Mouse (Mus musculus): ENCODE results near the gene Nbl1. TPM values are rescaled to one million over a fixed set of nuclear protein-coding genes. Genes with fewer than 3 reads are reported as not detected.

Gene Nbl1
- 10 to 100 TPM; 77.4 to 93.7 TPM for total RNA-seq (2021)
- long read RNA-seq, experiment 1, transcript Nbl1-201 (4 exons, 1,793 nt): major isoform, 60 of 106 reads
- long read RNA-seq, experiment 1, partial matches to known transcripts: 12 of 106 reads
- long read RNA-seq, experiment 1, other reads (novel, unspliced or antisense): 34 of 106 reads
- long read RNA-seq, experiment 2, transcript Nbl1-201 (4 exons, 1,793 nt): major isoform, 79 of 141 reads
- long read RNA-seq, experiment 2, partial matches to known transcripts: 7 of 141 reads
- long read RNA-seq, experiment 2, other reads (novel, unspliced or antisense): 55 of 141 reads

DNA sequence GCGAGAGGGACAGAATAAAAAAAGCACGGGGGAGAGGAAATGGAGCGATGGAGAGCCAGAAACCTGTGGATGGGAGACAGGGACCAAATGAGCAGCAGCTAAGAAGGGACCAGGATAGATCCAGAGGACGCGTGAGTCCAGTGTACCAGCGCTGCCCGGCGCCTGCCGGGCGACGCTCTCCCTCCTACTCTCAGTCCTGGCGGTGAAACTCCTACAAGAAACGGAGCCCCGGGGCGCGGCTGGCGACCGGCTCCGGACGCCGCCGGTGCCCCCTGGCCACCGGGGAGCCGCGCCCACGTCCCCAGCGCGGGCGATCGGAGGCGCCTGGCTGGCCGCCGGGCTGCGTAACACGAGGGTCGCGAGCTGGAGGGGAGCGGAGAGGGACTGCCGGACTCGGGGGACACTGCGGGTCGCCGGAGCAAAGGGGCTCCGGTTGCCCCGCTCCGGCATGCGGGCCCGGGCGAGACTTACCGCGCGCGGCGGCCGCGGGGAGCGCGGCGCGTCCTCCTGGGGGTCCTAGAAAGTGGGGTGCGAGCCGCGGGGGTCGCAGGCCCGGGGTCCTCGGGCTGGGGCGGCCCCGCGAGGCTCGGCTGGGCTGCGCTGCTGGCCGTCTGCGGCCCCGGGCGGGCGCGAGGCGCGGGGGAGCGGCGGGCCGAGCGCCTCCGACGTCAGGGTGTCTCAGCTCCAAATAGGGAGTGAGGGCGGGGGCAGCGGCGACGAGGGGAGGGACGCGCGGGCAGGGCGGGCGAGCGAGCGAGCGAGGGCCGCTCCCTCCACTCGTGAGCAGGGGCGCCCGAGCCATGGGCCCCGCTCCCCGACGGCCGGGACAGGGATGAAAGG, at the start of gene Nbl1:
Gene Nbl1, minus strand, starts transcription at position 638 of the 840 bp plus-strand sequence.
- no peak for DNase-seq (ENCODE audit: low spot score in 2 of 2)

DNA sequence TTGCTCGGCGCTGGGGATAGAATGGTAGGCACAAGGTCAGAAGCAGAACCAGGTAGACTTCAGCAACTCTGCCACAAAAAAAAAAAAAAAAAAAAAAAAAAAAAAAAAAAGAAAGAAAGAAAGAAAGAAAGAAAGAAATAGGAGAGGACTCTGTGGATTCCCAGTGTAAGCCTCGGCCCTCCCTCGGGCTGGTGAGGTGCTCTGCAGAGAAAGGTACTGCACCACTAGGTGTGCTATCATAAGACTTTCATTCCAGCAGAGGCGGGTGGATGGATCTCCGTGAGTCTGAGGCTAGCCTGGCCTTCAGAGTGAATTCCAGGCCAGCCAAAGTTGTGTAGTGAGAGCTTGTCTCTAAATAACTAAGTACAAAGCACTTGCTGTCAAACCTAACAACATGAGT, 49.0 kb upstream of the Nbl1 start:
- no peak for DNase-seq (ENCODE audit: low spot score in 2 of 2)

DNA sequence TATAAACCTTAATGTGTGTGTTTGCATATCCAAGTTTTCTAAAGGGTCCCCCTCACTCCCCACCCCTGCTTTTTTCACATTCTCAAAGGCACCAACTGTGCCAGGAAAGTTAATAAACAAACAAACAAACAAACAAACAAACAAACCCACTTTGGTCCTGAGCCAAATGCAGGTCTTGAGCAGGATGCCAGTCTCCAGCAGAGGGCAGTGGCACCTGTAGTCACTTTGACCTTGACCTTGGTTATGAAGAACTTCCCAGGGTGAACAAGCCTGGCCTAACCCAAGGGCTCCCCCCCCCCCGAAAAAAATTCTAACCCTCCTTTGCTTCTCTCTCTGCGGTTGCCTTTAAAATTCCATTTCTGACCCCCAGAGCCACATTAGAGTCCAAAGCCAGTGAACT, 47.5 kb upstream of the Nbl1 start:
- DNase-seq (ENCODE audit: low spot score in 2 of 2): no peak

DNA sequence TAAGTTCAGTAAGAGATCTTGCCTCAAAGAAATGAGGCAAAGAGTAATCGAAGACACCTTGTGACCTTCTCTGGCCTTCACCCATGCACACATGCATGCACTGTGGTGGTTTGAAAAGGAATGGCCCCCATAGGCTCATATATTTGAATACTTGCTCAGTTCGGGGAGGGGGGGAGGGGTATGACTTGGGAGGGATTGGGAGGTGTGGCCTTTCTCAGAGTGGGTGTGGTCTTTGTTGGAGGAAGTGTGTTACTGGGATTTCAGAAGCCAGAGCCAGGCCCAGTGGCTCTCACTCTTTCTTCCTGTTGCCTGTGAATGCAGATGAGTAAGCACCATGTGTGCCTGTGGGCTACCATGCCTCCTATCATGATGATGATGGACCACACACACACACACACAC, 43.2 kb upstream of the Nbl1 start:
- DNase-seq (ENCODE audit: low spot score in 2 of 2): no peak

DNA sequence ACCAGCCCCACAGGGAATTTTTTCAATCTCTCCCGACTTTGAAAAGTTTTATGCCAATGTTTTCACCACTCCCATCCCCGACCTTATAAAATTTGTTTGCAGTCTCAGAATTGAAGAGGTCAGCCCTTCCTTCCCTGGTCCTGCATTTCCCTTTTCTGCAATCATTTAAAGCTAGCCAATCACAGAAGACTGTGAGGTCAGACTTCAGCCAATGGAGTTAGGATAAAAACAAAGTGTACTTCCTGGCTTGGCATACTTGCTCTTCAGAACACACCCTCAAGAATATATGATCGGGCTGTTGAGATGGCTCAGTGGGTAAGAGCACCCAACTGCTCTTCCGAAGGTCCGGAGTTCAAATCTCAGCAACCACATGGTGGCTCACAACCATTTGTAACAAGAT, 40.3 kb upstream of the Nbl1 start:
- no peak for DNase-seq (ENCODE audit: low spot score in 2 of 2)

DNA sequence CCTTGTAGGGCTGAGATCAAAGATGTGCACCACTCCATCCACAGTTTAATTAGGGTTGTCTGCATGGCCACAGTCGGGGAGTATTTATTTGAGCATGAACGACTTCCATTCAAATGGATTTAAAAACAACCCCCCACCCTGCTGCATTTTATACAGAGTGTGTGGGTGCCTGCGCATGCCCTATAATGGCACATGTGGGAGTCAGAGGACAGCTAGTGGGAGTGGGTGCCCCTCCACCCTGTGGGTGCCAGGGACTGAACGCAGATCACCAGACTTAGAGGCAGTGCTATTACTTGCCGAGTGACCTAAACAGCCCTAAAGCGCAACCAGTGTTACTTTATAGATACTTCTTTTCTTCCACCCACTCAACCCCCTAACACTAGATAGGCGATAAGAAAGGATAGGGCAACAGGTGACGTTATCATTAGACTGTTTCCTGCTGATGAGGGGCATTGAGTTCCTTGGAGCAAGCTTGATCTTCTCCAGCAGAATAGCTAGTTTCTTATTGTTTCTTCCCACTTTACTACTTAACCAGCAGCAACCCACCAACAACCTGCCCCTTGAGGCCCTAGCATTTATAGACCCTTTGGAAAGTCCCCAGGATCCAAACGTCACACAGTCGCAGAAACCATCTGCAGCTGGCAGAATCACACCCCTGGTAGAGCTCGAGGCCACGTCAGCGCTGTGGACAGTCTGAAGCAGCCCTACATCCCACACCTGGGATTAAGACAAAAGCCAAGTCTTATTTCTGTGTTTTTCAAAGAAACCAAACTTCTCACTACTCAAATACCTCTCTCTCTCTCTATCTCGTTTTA, 39.3 kb upstream of the Nbl1 start:
- DNase-seq (ENCODE audit: low spot score in 2 of 2): no peak

DNA sequence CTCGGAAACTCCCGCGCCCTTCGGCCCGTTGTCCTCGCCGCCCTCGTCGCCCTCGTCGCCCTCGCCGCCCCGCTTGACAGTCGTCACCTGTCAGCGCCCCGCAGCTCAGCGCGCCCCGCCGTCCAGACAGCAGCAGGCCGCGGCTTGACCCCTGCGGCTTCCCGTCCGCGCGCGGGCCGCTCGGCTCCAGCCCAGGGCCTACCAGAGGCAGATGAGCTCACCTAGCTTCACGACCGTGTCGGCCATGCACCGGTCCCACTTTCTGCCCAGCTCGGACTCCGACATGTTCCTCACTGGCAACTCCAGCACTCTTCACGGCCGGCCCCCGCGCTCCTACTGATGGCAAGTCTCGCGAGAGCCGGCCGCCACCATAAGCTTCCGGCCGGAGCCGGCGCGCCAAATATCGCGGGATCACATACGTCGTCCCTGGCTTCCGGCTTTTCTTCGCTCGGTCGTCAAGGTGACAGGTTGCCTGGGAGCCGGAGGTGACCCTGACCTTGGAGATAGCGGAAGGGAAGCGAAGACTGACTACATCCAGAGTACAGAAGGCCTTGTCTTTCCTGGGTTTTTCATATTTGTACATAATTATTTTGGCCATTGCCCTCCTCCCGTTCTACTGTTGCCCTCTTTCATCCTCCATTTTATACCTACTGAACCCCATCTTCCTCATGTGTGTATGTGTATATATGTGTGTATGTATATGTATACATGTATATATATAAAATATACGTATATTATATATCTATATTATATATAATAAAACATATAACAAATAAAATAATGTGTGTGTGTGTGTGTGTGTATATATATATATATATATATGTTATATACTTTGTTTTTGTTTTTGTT, 38.1 kb upstream of the Nbl1 start, which contains the start of gene Minos1:
Gene Minos1, minus strand, starts transcription at position 413 of the 849 bp plus-strand sequence.
- DNase-seq (ENCODE audit: low spot score in 2 of 2): peak; percentile 96 to 98

DNA sequence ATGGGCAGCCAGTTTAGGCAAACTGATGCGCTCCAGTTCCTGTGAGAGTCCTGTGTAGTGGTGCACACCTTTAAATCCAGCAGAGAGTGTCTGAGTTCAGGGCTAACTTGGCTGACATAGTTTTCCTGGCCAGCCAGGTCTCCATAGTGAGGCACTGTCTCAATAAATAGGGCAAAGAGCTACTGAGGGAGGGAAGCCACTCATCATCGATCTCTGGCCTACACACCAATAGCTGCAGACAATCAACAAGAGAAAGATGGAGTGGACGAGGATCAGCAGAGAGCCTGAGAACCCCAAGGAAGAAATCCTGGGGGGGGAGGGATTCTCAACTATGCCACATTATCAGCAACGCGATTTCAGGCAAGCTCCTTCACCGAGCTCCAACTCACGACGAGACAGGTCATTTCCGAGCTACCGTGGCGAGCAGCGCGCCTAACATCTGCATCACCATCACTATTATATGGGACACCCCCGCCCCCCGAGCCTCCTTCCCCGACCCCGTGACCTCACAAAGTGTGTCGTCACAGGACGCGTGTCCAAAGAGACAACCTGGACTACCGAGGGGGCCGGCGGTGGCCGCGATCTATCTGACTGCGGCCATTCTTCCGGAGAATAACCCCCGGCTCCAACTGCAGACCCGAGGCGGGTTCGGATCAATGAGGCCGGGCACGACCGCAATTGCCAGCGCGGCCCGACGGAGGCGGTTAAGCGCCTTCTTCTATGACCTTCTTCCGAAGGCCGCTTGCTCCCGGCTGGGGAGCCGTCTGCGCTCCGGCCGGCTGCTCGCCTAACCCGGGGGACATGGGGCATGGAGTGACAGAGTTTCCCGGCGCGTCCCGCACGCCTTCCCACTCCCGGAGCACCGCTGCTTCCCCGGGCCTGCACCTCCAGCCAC, 37.3 kb upstream of the Nbl1 start:
- peak; percentile 14 to 19 for DNase-seq (ENCODE audit: low spot score in 2 of 2)

DNA sequence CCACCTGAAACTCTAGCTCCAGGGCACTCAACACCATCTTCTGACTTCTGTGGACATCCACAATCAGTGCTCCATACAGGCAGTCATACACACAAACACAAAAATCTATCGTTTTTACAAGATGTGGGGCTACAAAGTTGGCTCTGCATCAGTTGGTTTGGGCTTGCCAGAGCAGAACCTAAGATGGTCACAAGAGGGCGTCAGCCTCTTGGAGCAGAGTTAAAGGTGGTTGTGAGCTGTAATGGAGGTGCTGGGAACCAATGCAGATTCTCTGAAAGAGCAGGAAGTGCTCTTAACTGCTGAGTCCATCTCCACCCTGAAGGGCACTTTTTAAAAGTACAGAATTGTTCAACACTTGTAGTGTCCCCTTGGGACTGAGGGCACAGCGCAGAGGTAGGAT, 33.7 kb upstream of the Nbl1 start:
- no peak for DNase-seq (ENCODE audit: low spot score in 2 of 2)

DNA sequence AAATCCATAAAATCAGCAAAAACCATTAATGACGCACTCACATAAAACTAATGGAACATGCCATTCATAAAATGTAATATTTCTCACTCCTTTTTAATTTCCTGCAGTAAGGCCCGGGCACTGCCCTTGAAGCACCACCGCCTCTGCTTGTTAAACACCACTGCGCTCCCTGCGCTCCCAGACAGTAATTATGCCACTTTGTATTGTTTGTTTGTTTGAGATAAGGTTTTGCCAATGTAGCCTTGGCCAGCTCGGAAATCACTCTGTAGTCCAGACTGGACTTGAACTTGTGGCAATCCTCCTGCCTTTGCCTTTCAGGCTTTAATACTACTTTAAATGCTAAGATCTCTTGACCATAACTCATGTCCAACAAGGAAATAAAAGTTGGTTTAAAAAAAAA, 32.1 kb upstream of the Nbl1 start:
- no peak for DNase-seq (ENCODE audit: low spot score in 2 of 2)

DNA sequence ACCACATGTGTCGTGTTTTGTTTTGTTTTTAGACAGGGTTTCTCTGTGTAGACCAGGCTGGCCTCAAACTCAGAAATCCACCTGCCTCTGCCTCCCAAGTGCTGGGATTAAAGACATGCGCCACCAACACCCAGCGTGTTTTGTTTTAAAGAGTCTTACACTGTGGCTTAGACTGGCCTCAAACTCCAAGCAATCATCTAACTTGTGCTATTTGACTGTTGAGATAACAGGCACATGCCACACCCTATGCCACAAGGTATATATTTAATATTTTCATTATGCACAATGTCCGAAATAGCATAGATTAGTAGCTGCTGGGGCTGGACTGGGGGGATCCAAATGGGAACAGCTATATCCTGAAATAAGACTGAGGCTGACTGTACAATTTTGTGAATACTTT, 29.8 kb upstream of the Nbl1 start:
- no peak for DNase-seq (ENCODE audit: low spot score in 2 of 2)

DNA sequence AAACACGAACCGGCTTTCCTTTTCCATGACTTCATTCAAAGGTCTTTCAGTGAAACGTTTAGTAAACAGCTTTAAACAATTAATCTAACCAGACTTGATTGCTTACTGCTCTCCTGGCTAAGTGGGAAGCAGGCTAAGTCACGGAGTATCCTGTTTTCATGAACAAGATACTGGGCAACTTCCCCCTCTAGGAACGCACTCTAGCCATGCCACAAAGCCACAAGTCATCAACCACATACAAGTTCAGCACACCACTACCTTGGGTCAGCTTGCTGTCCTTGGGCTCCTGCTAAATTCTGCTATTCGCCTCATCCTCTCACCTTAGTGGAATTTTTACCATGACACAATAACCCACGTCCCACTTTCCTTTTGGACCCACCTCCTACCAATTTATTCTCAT, 28.2 kb upstream of the Nbl1 start:
- no peak for DNase-seq (ENCODE audit: low spot score in 2 of 2)

DNA sequence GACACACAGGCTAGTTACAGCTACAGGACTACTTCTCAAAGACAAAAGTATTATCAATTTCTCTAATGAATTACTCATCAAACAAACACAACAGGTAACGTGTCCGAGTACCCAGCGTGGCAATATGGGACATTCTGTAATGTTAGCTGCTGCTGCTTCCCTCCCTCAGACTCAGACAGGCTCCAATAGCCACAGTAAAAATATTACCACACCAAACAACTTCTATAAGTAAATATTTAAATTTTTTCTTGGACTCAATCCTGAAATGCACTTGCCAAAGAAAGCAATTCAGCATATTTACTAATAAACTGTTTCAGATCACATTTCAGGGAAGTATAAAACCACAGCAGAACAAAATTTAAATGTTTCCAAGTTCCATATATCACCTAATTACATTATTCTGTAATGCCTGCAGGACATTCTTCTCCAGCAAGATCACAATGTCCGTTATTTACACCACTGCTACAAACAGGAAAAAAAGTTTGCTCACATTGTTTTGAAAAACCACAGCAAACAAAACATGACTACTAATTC, 27.6 kb upstream of the Nbl1 start:
- no peak for DNase-seq (ENCODE audit: low spot score in 2 of 2)

DNA sequence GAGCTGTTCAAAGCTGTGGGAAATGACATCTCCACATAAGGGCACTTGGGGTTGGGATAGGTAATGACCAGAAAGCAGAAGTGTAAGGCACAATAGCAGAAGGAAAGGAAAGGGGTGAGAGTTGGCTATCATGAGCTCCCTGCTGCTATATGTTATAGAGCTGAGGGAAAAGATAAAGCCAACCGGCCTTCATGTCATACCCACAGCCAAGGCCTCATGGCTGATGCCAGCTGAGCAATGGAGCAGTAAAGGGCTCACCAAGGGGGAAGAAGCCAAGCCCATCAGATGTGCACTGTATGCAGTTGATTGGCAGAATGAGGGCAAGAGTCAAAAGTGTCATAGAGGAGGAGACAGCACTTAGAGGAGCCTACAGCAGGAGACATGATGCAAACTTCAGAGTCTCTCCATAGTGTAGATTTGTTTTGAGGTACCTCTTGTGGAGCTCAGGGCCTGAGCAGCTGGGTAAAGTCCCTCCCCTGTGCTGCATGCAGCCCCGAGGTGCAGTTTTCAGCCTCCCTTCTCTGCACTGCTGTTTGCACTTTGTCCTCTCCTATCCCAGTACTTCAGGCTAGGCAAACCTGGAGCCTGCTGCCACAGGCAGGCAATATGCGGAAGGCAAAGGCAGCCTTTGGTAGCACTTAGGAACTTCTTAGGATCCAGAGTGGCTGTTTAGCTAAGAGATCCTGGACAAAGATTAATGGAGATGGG, 23.7 kb upstream of the Nbl1 start:
- DNase-seq (ENCODE audit: low spot score in 2 of 2): no peak

DNA sequence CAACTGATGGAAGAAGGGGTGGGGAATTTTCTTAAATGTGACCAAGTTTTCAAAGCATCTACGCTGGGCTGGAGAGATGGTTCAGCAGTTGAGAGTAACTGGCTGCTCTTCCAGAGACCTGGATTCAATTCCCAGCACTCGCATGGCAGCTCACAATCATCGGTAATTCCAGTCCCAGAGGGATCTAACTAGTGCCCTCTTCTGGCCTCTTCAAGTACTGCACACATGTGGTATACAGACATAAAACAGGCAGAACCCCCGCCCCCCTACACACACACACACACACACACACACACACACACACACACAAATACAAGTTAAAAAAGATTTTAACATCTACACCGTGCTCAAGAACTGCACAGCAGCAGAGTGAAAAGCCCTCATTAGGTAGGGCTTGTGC, 22.9 kb upstream of the Nbl1 start:
- no peak for DNase-seq (ENCODE audit: low spot score in 2 of 2)

DNA sequence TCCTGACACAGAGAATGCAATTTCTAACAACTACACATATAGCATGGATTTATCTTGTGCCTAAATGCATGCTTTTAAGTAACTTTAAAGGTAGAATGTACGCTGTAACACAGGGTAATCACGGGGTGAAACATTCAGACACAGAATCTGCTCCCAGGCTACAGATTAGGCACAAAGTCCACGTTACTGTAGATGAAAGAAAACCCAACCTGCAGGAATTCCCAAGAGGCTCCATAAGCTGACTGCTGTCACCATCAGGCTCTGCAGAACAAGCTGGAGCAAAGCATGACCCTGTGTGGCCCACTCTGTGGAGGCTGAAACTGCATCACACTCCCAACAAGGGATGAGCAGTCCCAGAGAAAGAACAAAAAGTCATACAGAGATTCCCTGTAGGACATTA, 19.7 kb upstream of the Nbl1 start:
- DNase-seq (ENCODE audit: low spot score in 2 of 2): no peak

DNA sequence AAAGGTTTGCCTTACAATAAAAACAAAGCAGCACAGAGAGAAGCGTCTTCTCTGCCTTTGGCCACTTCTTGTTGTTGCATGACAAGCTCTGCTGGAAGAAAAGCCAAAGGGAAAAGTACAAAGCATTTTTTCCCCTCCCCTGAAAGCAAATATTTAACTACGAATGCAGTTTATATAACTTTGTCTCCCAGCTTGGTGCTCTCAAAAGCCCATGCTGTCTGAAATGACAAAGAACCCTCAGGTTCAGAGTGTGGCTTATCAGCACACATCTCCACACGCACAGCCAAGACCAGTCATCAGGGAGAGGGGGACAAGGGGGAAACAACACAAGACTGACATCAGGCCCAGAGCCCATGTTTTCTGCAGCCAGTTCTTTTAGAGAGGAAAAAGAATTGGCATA, 18.6 kb upstream of the Nbl1 start:
- DNase-seq (ENCODE audit: low spot score in 2 of 2): no peak

DNA sequence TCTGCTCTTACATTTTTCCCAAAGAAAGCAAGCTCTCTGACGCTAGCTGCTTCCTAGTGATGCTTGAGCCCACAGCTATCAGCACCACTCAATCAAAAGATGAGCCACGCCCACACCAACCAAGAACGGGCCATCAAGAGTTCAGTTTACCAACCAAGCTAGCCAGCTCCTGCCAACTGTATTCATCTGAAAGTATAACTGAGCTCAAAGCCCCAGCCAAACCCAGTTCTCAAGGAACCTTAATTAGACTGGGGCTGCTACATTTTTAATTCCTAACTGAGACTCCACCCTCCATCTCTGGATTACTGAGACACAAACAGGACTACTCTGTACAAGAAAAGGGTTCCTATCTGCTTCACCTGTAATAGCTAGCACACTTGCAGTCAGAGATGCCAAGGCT, 18.1 kb upstream of the Nbl1 start:
- no peak for DNase-seq (ENCODE audit: low spot score in 2 of 2)

DNA sequence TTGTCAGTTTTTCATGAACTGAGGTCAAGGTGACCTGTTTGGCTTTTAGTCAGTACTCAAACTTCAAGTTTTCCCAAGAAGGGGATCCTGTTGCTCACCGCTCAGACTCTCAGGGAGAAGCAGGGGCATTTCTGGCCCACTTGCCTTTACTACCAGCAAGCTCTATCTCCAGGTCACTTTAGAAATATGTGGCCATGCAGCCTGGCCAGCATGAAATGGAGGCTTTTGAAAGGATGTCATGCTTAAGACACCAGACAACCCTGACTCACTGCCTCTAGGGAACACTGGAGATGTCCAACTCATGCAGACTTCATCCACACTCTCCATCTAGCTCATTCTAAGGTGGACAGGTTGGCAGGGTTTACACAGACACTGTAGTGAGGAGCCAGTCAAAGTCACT, 12.7 kb upstream of the Nbl1 start:
- DNase-seq (ENCODE audit: low spot score in 2 of 2): no peak

All from layer of hippocampus, postnatal 14 days (tissue).